Mouse (Mus musculus): ENCODE measurements around the gene Aicda. TPM values are rescaled to one million over a fixed set of nuclear protein-coding genes. Genes with fewer than 3 reads are reported as not detected.

Aicda gene
- total and polyA plus RNA-seq, 3 experiments: 0.03 TPM; not detected in 2

GRCm38 (mm10) chr6:122601615-122602014 lies 48.0 kb downstream of the Aicda start:
- Histone ChIP-seq H3K9me3 (replicated peaks; ENCODE audit: insufficient read depth, low read length) (no peaks in the 10 kb centered on the region), H3K9ac (ENCODE audit: control insufficient read depth, low read depth, low read length, poor library complexity, severe bottlenecking) (peak overlapping the region; percentile 86), H3K4me3 (ENCODE audit: control insufficient read depth in 1 of 2, insufficient read depth in 1 of 2, low read depth in 2 of 2, low read length in 2 of 2) (peak overlapping the region; percentile 70 to 94), H3K27ac (ENCODE audit: control insufficient read depth, low read depth, low read length) (peak overlapping the region; percentile 87), H3K4me1 (ENCODE audit: control insufficient read depth in 1 of 2, insufficient read depth in 2 of 2, low read length in 2 of 2) (peaks cover 5 to 9% of the 10 kb centered on the region in 2 experiments), H3K79me2 (ENCODE audit: control insufficient read depth, insufficient read depth, low read length, poor library complexity) (peaks cover 2% of the 10 kb centered on the region), H3K27me3 (ENCODE audit: control insufficient read depth in 1 of 2, insufficient read depth in 2 of 2, low read length in 2 of 2) (no peaks in the 10 kb centered on the region), H3K36me3 (ENCODE audit: control insufficient read depth in 1 of 2, insufficient read depth in 2 of 2, low read length in 2 of 2) (peaks cover 0 to 10% of the 10 kb centered on the region in 2 experiments)
- no peak for TF ChIP-seq MXI1 (IDR thresholded peaks at IDR 0.05; ENCODE audit: low read depth, low read length)
- TF ChIP-seq CHD1 (IDR thresholded peaks at IDR 0.05; ENCODE audit: low read depth, low read length): peak; percentile 92; the same call in 1 of the 2 replicates
- DNase-seq (ENCODE audit: low read depth, low spot score): no peak

- peaks cover 7% of the 10 kb centered on the region for H3K79me2 ChIP-seq (ENCODE audit: control insufficient read depth, insufficient read depth, low read length, poor library complexity)
- no peaks in the 10 kb centered on the region for H3K27me3 ChIP-seq (ENCODE audit: control insufficient read depth in 1 of 2, insufficient read depth in 2 of 2, low read length in 2 of 2)
- peak; percentile 95 for DNase-seq (ENCODE audit: low read depth, low spot score)
- H3K4me3 ChIP-seq (ENCODE audit: control insufficient read depth in 1 of 2, insufficient read depth in 1 of 2, low read depth in 2 of 2, low read length in 2 of 2): peak within 1 kb of the TSS; percentile 70 to 94
- H3K27ac ChIP-seq (ENCODE audit: control insufficient read depth, low read depth, low read length): peak within 1 kb of the TSS; percentile 87
- no peaks in the 10 kb centered on the region for H3K9me3 ChIP-seq (replicated peaks; ENCODE audit: insufficient read depth, low read length)
- peaks cover 5 to 13% of the 10 kb centered on the region in 2 experiments for H3K4me1 ChIP-seq (ENCODE audit: control insufficient read depth in 1 of 2, insufficient read depth in 2 of 2, low read length in 2 of 2)
- peak within 1 kb of the TSS; percentile 86 for H3K9ac ChIP-seq (ENCODE audit: control insufficient read depth, low read depth, low read length, poor library complexity, severe bottlenecking)
- H3K36me3 ChIP-seq (ENCODE audit: control insufficient read depth in 1 of 2, insufficient read depth in 2 of 2, low read length in 2 of 2): peaks cover 0 to 13% of the 10 kb centered on the region in 2 experiments; a peak in 3 of 4 replicates
- TF ChIP-seq TAL1 (IDR thresholded peaks at IDR 0.05; ENCODE audit: low read length): no peak
- TF ChIP-seq SMC3 (IDR thresholded peaks at IDR 0.05; ENCODE audit: low read depth, low read length): no peak
- peak; percentile 59; the same call in 1 of the 2 replicates for TF ChIP-seq MYC (IDR thresholded peaks at IDR 0.05; ENCODE audit: low read depth, low read length)
- no peak for TF ChIP-seq ZNF384 (IDR thresholded peaks at IDR 0.05; ENCODE audit: low read depth, low read length)
- peak; percentile 38; the same call in 1 of the 2 replicates for TF ChIP-seq ELF1 (IDR thresholded peaks at IDR 0.05; ENCODE audit: low read depth, low read length)
- no peak; the same call in none of the 2 replicates for TF ChIP-seq MXI1 (IDR thresholded peaks at IDR 0.05; ENCODE audit: low read depth, low read length)
- TF ChIP-seq MEF2A (IDR thresholded peaks at IDR 0.05; ENCODE audit: extremely low read depth, insufficient replicate concordance, low read depth, low read length, poor library complexity, severe bottlenecking): no peak
- TF ChIP-seq TBP (IDR thresholded peaks at IDR 0.05; ENCODE audit: low read depth, low read length): peak; percentile 60; the same call in 1 of the 2 replicates
- no peak for TF ChIP-seq POLR2AphosphoS5 (IDR thresholded peaks at IDR 0.05; ENCODE audit: borderline replicate concordance, low read depth, low read length)
- no peak; the same call in 1 of the 2 replicates for TF ChIP-seq CHD1 (IDR thresholded peaks at IDR 0.05; ENCODE audit: low read depth, low read length)
- TF ChIP-seq UBTF (IDR thresholded peaks at IDR 0.05; ENCODE audit: borderline replicate concordance, insufficient read depth, low read depth, low read length): no peak
- no peak for TF ChIP-seq CTCF (IDR thresholded peaks at IDR 0.05 in 2 of 3, conservative IDR thresholded peaks at IDR 0.05 in 1 of 3; ENCODE audit: control insufficient read depth in 1 of 3, insufficient read depth in 1 of 3, low read depth in 2 of 3, low read length in 3 of 3, poor library complexity in 1 of 3, severe bottlenecking in 1 of 3)
- 0 out of 2 replicates have a peak, but pooled peaks have one; percentile 35 for TF ChIP-seq MAZ (IDR thresholded peaks at IDR 0.05; ENCODE audit: low read depth, low read length)
- no peak for TF ChIP-seq KAT2A (conservative IDR thresholded peaks at IDR 0.05; ENCODE audit: low read depth, low read length)
- no peak for TF ChIP-seq USF2 (IDR thresholded peaks at IDR 0.05; ENCODE audit: borderline replicate concordance in 1 of 2, insufficient read depth in 1 of 2, low read depth in 1 of 2, low read length in 2 of 2)
- TF ChIP-seq ETS1 (IDR thresholded peaks at IDR 0.05; ENCODE audit: low read depth, low read length): peak; percentile 82
- TF ChIP-seq TCF12 (IDR thresholded peaks at IDR 0.05; ENCODE audit: low read depth, low read length): 0 out of 2 replicates have a peak, but pooled peaks have one; percentile 16
- 0 out of 2 replicates have a peak, but pooled peaks have one; percentile 17 for TF ChIP-seq RCOR1 (IDR thresholded peaks at IDR 0.05; ENCODE audit: low read depth, low read length)
- peak; percentile 86 for TF ChIP-seq SIN3A (IDR thresholded peaks at IDR 0.05; ENCODE audit: low read length)
- no peak for TF ChIP-seq JUND (IDR thresholded peaks at IDR 0.05; ENCODE audit: low read depth, low read length)
- TF ChIP-seq MAFK (IDR thresholded peaks at IDR 0.05; ENCODE audit: borderline replicate concordance, low read depth, low read length): no peak
- TF ChIP-seq ZMIZ1 (IDR thresholded peaks at IDR 0.05; ENCODE audit: low read depth, low read length): peak; percentile 48; the same call in 1 of the 2 replicates
- peak; percentile 47; the same call in 1 of the 2 replicates for TF ChIP-seq HCFC1 (IDR thresholded peaks at IDR 0.05; ENCODE audit: low read depth, low read length)
- TF ChIP-seq ZKSCAN1 (IDR thresholded peaks at IDR 0.05; ENCODE audit: low read depth, low read length): no peak
- no peak for TF ChIP-seq CHD2 (IDR thresholded peaks at IDR 0.05; ENCODE audit: low read length)
- TF ChIP-seq E2F4 (IDR thresholded peaks at IDR 0.05; ENCODE audit: borderline replicate concordance, low read depth, low read length): no peak
- peak; percentile 42 for TF ChIP-seq NELFE (IDR thresholded peaks at IDR 0.05; ENCODE audit: low read depth, low read length)
- TF ChIP-seq POLR2A (IDR thresholded peaks at IDR 0.05; ENCODE audit: control insufficient read depth in 1 of 2, insufficient read depth in 1 of 2, low read depth in 1 of 2, low read length in 2 of 2, poor library complexity in 1 of 2): peak; percentile 31 to 59; a peak in 2 of 4 replicates
Observed at GRCm38 (mm10) chr6:122602242-122602991, 48.8 kb downstream of the Aicda start, which contains the start of gene Apobec1. Gene Apobec1, minus strand, starts transcription at chr6:122602444.
